In genomic region chr2:116019959-116020358, GRCm38 (mm10) we compare ENCODE assay signal across 11 mouse cellular contexts. TPM values are rescaled to one million over a fixed set of nuclear protein-coding genes. Genes with fewer than 3 reads are reported as not detected.
DNase-seq lines count a peak whose midpoint lies in the region; ATAC-seq and TF ChIP-seq lines count a peak whose summit lies in the region.
"Had no signal": no experiment of that assay in that cellular context is flagged by ENCODE, and none has a peak within 500 bp of the region (broad histone marks: within the 10 kb centered on the region; RNA-seq: fewer than 3 reads in every experiment).

No protein-coding gene starts in this region.

- WGBS in kidney, embryonic 14.5 days = 19% methylated on average over 9 of the region's 9 CpGs
- WGBS in intestine, embryonic 16.5 days = 41% methylated on average over 9 of the region's 9 CpGs
- WGBS in neural tube, embryonic 14.5 days = 5% methylated on average over 9 of the region's 9 CpGs

- H3K4me2 ChIP-seq in kidney, embryonic 14.5 days (replicated peaks; ENCODE audit: low read depth, low read length) = no peak overlapping the region
- no peak overlapping the region for H3K4me2 ChIP-seq in intestine, embryonic 16.5 days (ENCODE audit: low read depth, low read length)
- peak overlapping the region; percentile 38 for H3K4me2 ChIP-seq in neural tube, embryonic 14.5 days (ENCODE audit: low read depth, low read length)

- TF ChIP-seq POLR2A in embryonic fibroblast, embryonic 13.5 days (IDR thresholded peaks at IDR 0.05; ENCODE audit: low read depth, low read length) = no peak

- peak overlapping the region; percentile 77 for H3K27ac ChIP-seq in kidney, embryonic 14.5 days (ENCODE audit: low read depth, low read length)
- H3K27ac ChIP-seq in embryonic fibroblast, embryonic 13.5 days (ENCODE audit: insufficient read depth, low read length) = peak overlapping the region; percentile 38
- peak overlapping the region; percentile 51; the same call in 1 of the 2 replicates for H3K27ac ChIP-seq in intestine, embryonic 16.5 days (ENCODE audit: low read length)
- H3K27ac ChIP-seq in neural tube, embryonic 14.5 days (ENCODE audit: low read depth, low read length) = peak overlapping the region; percentile 62

- H3K4me1 ChIP-seq in kidney, embryonic 14.5 days (ENCODE audit: control insufficient read depth, insufficient read depth, low read length) = peaks cover 43% of the 10 kb centered on the region
- H3K4me1 ChIP-seq in embryonic fibroblast, embryonic 13.5 days (ENCODE audit: control insufficient read depth, insufficient read depth, low read length) = peaks cover 13% of the 10 kb centered on the region
- peaks cover 16% of the 10 kb centered on the region for H3K4me1 ChIP-seq in intestine, embryonic 16.5 days (ENCODE audit: control insufficient read depth, insufficient read depth, low read length)
- H3K4me1 ChIP-seq in neural tube, embryonic 14.5 days (ENCODE audit: control insufficient read depth, insufficient read depth, low read length) = peaks cover 26% of the 10 kb centered on the region
- H3K4me1 ChIP-seq: liver, embryonic 15.5 days had no signal

- TF ChIP-seq CTCF in embryonic fibroblast, embryonic 13.5 days (IDR thresholded peaks at IDR 0.05; ENCODE audit: borderline replicate concordance, insufficient read depth, low read length) = no peak

- H3K4me3 ChIP-seq in kidney, embryonic 14.5 days (ENCODE audit: low read length) = no peak overlapping the region
- H3K4me3 ChIP-seq in embryonic fibroblast, embryonic 13.5 days (ENCODE audit: insufficient read depth, low read length) = no peak overlapping the region
- no peak overlapping the region for H3K4me3 ChIP-seq in intestine, embryonic 16.5 days (ENCODE audit: low read length)
- no peak overlapping the region for H3K4me3 ChIP-seq in neural tube, embryonic 14.5 days (ENCODE audit: low read depth, low read length)
- H3K4me3 ChIP-seq: liver, embryonic 15.5 days had no signal

- H3K27me3 ChIP-seq in kidney, embryonic 14.5 days (ENCODE audit: control insufficient read depth, insufficient read depth, low read length) = no peaks in the 10 kb centered on the region
- H3K27me3 ChIP-seq in intestine, embryonic 16.5 days (replicated peaks; ENCODE audit: control insufficient read depth, insufficient read depth, low read length) = no peaks in the 10 kb centered on the region
- H3K27me3 ChIP-seq in neural tube, embryonic 14.5 days (ENCODE audit: control insufficient read depth, insufficient read depth, low read length) = no peaks in the 10 kb centered on the region
- H3K27me3 ChIP-seq: liver, embryonic 15.5 days had no signal

- H3K36me3 ChIP-seq in kidney, embryonic 14.5 days (ENCODE audit: control insufficient read depth, insufficient read depth, low read length) = peaks cover 47% of the 10 kb centered on the region
- no peaks in the 10 kb centered on the region for H3K36me3 ChIP-seq in intestine, embryonic 16.5 days (ENCODE audit: control insufficient read depth, insufficient read depth, low read length)
- H3K36me3 ChIP-seq in neural tube, embryonic 14.5 days (ENCODE audit: control insufficient read depth, insufficient read depth, low read length) = no peaks in the 10 kb centered on the region
- H3K36me3 ChIP-seq: liver, embryonic 15.5 days had no signal

- no peak overlapping the region for H3K9ac ChIP-seq in kidney, embryonic 14.5 days (ENCODE audit: low read depth, low read length)
- H3K9ac ChIP-seq in intestine, embryonic 16.5 days (ENCODE audit: low read depth, low read length) = no peak overlapping the region
- H3K9ac ChIP-seq in neural tube, embryonic 14.5 days (replicated peaks; ENCODE audit: low read depth, low read length) = peak overlapping the region; percentile 22; the same call in 1 of the 2 replicates
- H3K9ac ChIP-seq: liver, embryonic 15.5 days had no signal

- no peak for DNase-seq in kidney, postnatal 36 days
- DNase-seq in layer of hippocampus, adult 18-20 months (ENCODE audit: low spot score in 2 of 2) = no peak
- DNase-seq in left cerebral cortex, adult 11 months (ENCODE audit: low spot score) = no peak
- no peak for DNase-seq in lung, adult 18-20 months
- DNase-seq: cerebellum, postnatal 25 days; kidney, postnatal 25 days had no signal

- no peak for ATAC-seq in kidney, embryonic 14.5 days (ENCODE audit: low FRiP score, low TSS enrichment)
- no peak for ATAC-seq in intestine, embryonic 16.5 days
- ATAC-seq in neural tube, embryonic 14.5 days (ENCODE audit: low read depth) = peak; percentile 64

- H3K9me3 ChIP-seq in kidney, embryonic 14.5 days (ENCODE audit: control insufficient read depth, low read length) = no peaks in the 10 kb centered on the region
- no peaks in the 10 kb centered on the region for H3K9me3 ChIP-seq in intestine, embryonic 16.5 days (ENCODE audit: control insufficient read depth, low read length)
- no peaks in the 10 kb centered on the region for H3K9me3 ChIP-seq in neural tube, embryonic 14.5 days (ENCODE audit: control insufficient read depth, low read length)
- H3K9me3 ChIP-seq: liver, embryonic 15.5 days had no signal

RNA-seq across cellular contexts. Expression of gene Meis2, which starts 45.7 kb away (rescaled TPM):
- polyA plus RNA-seq in kidney, embryonic 14.5 days (2014; fragmentation: Nextera tagmentation; extraction: Ambion mirVana) = 111 and 112 TPM in 2 replicates
- polyA plus RNA-seq in embryonic fibroblast, embryonic 13.5 days (2011; ENCODE audit: insufficient read length, low read depth, missing spikeins) = 46.7 and 65.5 TPM in 2 replicates
- polyA plus RNA-seq in intestine, embryonic 16.5 days (2015; fragmentation: Nextera tagmentation; extraction: Ambion mirVana) = 25.7 and 26.8 TPM in 2 replicates
- polyA plus RNA-seq in neural tube, embryonic 14.5 days (2014; fragmentation: Nextera tagmentation; extraction: Ambion mirVana) = 102 and 117 TPM in 2 replicates
- 10 to 100 TPM; 40.7 to 41.2 TPM for total RNA-seq in layer of hippocampus, adult 18-20 months (2021)
